Mouse (Mus musculus): Measurements from ENCODE around the gene Gpc6.

Gene Gpc6

GRCm38 (mm10) chr14:117786647-117787046, 861.5 kb downstream of the Gpc6 start:
- no peak for DNase-seq (ENCODE audit: low spot score in 2 of 2)

DNA sequence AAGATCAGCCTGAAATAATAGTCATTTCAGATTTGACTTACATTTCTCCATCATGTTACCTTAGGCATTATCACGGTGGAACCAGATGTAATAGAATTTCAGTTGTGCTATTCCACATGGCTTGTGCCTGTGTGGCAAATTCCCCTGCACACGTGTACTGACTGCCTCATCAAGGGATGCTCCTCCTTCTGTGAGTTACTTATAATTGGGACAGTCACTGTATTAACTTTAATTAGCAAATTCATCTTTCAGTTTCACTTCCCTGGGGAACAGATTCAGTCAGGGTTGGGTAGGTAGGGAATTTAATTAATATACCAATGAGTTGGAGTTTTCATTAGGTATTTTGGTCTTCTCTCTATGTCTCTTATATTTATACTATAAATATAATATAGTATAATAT, 869.8 kb downstream of the Gpc6 start:
- DNase-seq (ENCODE audit: low spot score in 2 of 2): no peak

GRCm38 (mm10) chr14:117796661-117797060, 871.5 kb downstream of the Gpc6 start:
- no peak for DNase-seq (ENCODE audit: low spot score in 2 of 2)

DNA sequence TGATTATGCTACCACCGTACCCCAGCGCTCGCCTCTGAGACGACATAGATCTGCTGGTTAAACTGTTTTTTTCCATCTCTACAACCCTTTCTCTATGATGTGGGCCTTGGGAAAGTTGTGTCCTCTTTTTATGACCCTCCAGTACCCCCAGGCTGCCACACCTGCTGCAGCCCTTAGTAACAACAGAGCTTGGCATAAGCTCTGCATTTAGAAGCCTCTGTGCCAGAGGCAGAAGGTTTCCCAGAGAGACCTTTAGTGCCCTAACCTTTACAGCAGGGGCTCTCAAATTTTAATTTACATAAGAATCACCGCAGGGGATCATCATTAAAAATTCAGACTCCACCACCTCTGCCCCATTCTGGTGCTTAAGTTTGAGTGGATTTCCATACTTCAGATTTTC, 875.3 kb downstream of the Gpc6 start:
- no peak for DNase-seq (ENCODE audit: low spot score in 2 of 2)

DNA sequence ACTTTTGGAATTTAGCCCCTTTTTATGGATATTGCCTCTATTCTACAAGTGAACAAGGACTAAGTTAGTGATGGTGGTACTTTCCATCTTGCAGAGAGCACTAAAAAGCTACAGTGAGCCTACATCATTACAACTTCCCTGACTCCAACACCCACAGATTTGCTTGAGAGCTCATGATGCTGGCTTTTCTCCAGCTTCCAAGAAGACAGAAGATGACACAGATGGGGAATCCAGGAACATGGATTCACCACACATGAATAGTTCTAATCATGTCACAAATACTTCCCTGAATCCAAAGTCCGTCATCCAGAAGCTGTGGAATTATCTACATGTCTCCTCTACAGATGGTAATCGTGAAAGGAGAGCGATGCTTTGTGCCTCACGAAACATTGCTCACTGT, 882.7 kb downstream of the Gpc6 start:
- DNase-seq (ENCODE audit: low spot score in 2 of 2): no peak

GRCm38 (mm10) chr14:117808326-117808725, 883.2 kb downstream of the Gpc6 start:
- DNase-seq (ENCODE audit: low spot score in 2 of 2): no peak

DNA sequence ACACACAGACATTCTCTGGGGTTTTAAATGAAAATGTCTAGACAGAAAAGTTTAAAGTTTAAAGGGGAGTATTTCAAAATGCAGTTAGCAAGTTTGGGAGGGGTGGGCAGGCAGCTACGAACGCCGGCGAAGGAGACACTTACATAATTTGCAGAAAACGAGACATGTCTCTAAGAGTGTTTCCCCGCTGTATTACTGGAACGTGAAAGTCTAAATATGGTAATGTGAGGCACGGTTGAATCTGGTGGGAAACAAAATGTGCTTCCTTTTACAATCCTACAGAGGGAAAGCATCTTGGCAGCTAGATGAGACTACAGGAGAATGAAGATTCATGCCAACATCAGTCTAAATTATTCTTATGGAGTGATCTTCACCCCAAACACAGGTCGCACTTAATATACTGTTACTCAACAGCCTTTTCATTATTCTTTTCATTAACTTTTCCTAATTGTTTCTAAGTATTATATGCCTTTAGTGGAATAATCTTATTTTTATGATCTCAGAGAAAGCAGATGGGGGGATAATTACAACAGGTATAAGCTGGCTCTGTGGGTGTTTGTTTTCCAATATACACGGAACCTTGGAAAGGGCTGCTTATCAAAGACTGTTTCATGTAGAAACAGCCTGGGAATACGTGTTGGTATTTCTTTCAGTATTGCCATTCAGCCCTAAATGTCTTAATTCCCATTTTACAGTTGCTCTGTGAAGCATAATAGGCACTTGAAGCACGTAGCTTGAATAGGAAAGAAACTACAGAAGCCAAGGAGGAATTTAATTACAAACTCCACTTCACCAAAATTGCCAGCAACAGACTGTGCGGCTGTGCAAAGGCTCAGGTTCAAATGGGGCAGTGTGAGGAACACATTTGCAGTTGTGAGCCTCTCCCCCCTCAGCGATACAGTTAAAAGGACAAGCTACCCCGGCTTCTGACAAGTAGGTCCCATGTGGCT, 885.5 kb downstream of the Gpc6 start:
- DNase-seq (ENCODE audit: low spot score in 2 of 2): no peak

GRCm38 (mm10) chr14:117813473-117813872, 888.4 kb downstream of the Gpc6 start:
- peak; percentile 17 to 43 for DNase-seq (ENCODE audit: low spot score in 2 of 2)

DNA sequence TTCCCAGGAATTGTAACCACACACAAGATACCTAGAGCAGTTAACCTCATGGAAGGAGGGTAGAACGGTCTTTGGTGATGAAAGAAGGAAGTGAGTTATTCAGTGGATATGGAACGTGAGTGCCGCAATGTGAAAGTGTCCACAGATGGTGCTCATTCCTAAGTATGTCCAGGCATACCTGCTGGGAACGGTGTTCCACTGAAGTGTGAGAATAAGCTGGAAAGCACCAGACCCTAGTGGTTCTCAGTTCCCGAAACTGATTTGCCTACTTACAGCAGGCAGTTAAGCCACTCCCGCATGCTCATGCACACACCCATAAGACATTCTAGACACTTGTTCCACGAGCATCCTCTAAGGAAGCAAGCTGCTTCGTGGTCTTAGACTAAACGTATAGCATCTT, 890.9 kb downstream of the Gpc6 start:
- no peak for DNase-seq (ENCODE audit: low spot score in 2 of 2)

DNA sequence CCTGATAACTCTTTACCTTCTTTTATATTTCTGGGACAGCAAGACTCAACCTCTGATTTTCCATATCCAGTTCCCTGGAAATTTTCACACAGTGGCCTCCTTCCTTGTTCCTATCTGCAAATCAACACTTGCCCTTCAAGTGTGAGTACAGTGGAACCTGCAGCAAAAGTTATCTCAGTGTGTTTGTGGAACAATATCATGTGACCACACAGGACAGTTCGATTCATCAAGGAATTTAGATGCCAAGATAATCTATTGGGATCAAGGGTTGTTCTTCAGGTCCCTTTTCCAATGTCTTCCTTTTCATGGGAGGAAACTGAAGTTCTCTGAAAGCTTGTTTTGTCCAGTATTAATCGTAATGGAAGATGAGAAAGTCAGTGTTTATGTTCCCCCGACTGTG, 891.6 kb downstream of the Gpc6 start:
- no peak for DNase-seq (ENCODE audit: low spot score in 2 of 2)

DNA sequence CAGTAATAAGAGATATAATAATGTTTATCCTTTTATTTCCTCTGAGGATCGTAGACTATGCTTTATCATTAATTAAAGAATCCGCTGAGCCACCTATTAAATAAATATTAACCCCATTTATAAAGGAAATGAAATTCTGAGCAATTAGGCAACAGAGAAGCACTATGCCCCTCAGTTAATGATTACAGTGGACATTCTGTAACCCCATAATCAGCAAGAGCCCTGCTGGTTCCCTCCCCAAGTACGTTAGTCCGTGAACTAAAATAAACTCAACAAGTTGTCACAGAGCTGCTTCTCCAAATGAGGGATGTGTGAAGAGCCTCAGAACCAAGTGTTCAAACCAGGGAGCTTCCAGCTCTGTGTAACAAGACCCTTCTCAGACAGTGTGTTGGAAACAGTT, 892.1 kb downstream of the Gpc6 start:
- DNase-seq (ENCODE audit: low spot score in 2 of 2): no peak

DNA sequence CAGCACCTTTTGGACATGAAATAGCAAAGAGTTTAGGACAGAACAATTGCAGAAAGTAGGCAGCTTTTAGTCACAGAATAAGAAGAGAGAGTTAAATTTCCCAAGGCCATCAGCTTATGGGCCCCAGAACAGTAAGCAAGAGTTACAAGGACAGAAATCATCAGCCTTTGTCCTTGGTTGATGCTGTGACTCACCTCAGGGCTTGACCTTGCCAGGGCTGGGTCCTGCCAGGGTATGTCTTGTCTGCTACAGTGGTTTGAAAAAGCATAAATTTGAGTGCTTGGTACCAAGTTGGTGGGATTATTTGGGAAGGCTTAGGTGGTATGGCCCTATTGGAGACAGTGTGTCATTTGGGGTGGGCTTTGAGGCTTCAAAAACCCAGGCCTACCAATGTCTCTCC, 899.4 kb downstream of the Gpc6 start:
- no peak for DNase-seq (ENCODE audit: low spot score in 2 of 2)

DNA sequence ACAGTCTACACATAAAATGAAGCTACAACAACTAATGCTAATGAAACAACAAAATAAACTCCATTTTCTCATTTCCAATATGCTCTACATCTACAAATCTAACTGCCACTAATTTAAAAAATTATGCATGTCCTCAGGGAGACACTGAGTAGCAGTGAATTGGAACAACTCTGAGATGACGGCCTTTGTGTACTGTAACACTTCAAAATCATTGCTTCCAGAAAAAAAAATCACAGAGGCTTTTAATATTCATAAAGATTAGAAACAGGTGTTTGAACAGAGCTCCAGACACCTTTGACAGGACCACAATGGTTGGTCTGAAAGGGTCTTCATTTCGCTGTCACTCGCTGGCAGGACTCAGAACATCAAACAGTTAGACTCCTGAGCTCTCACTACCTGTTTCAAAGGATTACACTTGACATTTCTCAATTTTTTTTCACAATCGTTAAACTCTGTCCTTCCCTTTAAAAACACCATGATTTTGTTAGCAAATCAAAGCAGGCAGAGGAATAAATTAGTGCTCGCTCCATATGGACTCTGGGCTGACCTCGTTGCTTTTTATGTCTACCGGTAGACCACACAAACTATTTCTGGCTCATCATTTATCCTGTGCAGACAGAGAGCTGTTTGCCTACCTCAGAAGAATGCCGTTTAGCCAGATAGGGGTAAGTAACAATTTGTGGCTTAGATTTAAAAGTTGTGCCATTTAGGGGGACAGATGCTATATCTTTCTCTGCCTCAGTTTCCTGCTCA, 901.4 kb downstream of the Gpc6 start:
- no peak for DNase-seq (ENCODE audit: low spot score in 2 of 2)

- DNase-seq (ENCODE audit: low spot score in 2 of 2): no peak
Observed at GRCm38 (mm10) chr14:117831267-117831666, 906.2 kb downstream of the Gpc6 start.

DNA sequence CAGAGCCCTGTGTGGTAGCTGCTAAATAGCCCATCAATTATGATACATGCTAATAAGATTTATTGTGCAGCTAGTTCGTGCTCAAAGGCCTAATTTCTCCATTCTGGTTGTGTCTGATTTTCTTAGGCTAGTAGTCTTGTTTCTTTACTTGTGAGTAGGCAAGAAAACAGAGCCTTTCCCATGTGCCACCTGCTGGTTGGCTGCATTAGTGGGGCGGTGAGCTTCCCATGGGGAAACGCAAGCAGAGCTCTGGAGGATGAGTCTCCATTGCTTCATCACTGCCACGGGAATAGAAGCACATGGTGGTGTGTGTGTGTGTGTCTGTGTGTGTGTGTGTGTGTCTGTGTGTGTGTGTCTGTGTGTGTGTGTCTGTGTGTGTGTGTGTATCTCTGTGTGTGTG, 906.6 kb downstream of the Gpc6 start:
- DNase-seq (ENCODE audit: low spot score in 2 of 2): peak in 1 of 2 experiments; percentile 22

DNA sequence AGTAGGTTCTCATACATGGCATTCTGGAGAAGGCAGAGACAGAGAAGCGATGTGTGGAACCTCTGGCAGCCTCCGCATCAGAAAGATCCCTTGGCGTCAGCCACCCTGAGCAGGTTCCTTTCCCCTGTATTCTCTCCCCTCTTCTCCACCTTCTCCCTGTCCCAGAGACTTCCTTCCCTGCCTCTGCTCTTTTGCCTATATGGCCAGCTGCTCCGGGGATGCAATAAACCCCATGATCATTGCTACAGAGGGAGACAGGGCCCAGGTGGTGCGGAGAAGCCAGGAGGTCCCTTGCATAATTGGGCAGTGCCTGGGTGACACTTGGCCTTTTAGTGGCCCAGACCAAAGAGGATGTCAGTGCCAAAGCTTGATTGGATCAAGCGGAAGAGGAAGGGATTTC, 910.4 kb downstream of the Gpc6 start:
- no peak for DNase-seq (ENCODE audit: low spot score in 2 of 2)

GRCm38 (mm10) chr14:117837021-117837420, 911.9 kb downstream of the Gpc6 start:
- no peak for DNase-seq (ENCODE audit: low spot score in 2 of 2)

- DNase-seq (ENCODE audit: low spot score in 2 of 2): no peak
Observed at GRCm38 (mm10) chr14:117837715-117838114, 912.6 kb downstream of the Gpc6 start.

- no peak for DNase-seq (ENCODE audit: low spot score in 2 of 2)
Observed at GRCm38 (mm10) chr14:117841211-117841610, 916.1 kb downstream of the Gpc6 start.

- DNase-seq (ENCODE audit: low spot score in 2 of 2): no peak
Observed at GRCm38 (mm10) chr14:117841797-117842553, 916.9 kb downstream of the Gpc6 start.

DNA sequence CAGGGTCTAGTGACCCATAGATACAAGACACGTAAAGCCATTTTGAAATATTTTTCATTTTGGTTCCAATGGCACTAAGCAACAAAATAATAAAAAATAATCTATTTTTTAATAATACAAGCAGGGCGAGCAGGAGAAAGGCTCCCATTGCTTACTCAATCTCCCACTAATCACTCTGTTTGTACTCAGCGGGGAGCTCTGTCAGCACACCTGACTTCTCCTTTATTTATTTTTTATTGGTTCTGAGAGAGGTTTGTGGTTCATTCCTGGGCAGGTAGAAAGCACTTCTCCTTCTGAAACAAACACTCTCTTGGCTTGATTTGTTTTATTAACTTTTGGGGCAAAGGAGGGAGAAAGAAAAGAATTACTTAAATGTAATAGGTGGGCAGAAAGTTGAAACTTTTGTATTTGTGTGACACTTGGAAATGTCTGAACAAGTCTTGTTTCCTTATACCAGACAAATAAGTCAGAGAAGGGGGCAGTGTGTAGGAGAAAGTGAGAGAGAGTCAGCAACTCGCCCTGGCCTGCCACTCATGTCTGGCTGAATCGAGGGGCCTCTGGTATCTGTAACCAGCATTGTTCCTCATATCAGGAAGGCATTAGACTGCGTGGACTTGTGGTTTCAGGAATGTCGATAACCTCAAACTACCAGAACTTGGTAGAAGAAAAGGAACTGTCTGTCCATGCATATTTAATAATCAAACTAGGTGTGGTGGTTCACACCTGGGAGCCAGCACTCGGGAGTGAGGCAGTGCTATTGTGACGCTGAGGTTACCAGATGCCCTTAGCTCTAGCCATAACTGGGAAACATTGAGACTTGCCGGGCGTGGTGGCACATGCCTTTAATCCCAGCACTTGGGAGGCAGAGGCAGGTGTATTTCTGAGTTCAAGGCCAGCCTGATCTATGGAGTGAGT, 924.7 kb downstream of the Gpc6 start:
- DNase-seq (ENCODE audit: low spot score in 2 of 2): no peak
